Mouse (Mus musculus) E14TG2a.4 (cell line): ENCODE data around the gene Cdyl.

Source experiments
- H3K27me3 ChIP-seq: 2 replicates; pipeline ENCODE4 v1.6.1; 2014; ENCODE audit warnings: low read length, control low read depth; ENCODE audit not compliant: insufficient read depth
- H3K36me3 ChIP-seq: 2 replicates; pipeline ENCODE4 v1.6.1; 2014; ENCODE audit warnings: low read length, control low read depth; ENCODE audit not compliant: insufficient read depth
- H3K4me1 ChIP-seq: replicated peaks from 2 replicates; pipeline ENCODE4 v1.6.1; 2014; ENCODE audit warnings: low read depth, low read length, control low read depth
- H3K4me3 ChIP-seq: replicated peaks from 2 replicates; pipeline ENCODE4 v1.5.1; 2014; ENCODE audit warnings: mild to moderate bottlenecking, low read length
- H3K9me3 ChIP-seq: 2 replicates; pipeline ENCODE4 v1.6.1; 2014; ENCODE audit warnings: low read length, control low read depth
- CTCF ChIP-seq: conservative IDR thresholded peaks from 2 replicates; pipeline ENCODE4 v1.5.1; 2014; ENCODE audit warnings: low read length
- NANOG ChIP-seq: IDR thresholded peaks from 2 replicates; pipeline ENCODE4 v1.6.1; 2014; ENCODE audit warnings: borderline replicate concordance, low read length, mixed read lengths
- POU5F1 ChIP-seq: IDR thresholded peaks from 2 replicates; pipeline ENCODE4 v1.6.1; 2014; ENCODE audit warnings: low read length, borderline replicate concordance

The Cdyl gene

GRCm38 (mm10) chr13:35870659-35871058 is 211.0 kb downstream of the Cdyl start:
- H3K4me1 ChIP-seq, result peaks cover 51% of the 10 kb centered on the region
- no peaks in the 10 kb centered on the region for H3K9me3 ChIP-seq
- no peak overlapping the region for H3K4me3 ChIP-seq
- TF ChIP-seq NANOG, result no peak
- TF ChIP-seq POU5F1, result no peak
- TF ChIP-seq CTCF, result no peak
- no peaks in the 10 kb centered on the region for H3K27me3 ChIP-seq
- peaks cover 90% of the 10 kb centered on the region for H3K36me3 ChIP-seq

- no peak overlapping the region for H3K4me3 ChIP-seq
- TF ChIP-seq NANOG (no peak), CTCF (no peak), POU5F1 (no peak)
- H3K36me3 ChIP-seq, result peaks cover 85% of the 10 kb centered on the region
These were observed 211.5 kb downstream of the Cdyl start for GRCm38 (mm10) chr13:35871107-35871506.

GRCm38 (mm10) chr13:35875396-35875795 is 215.8 kb downstream of the Cdyl start:
- peaks cover 42% of the 10 kb centered on the region for H3K36me3 ChIP-seq
- no peak overlapping the region for H3K4me3 ChIP-seq
- H3K9me3 ChIP-seq, result no peaks in the 10 kb centered on the region
- TF ChIP-seq NANOG (no peak), POU5F1 (no peak), CTCF (no peak)
- peaks cover 25% of the 10 kb centered on the region for H3K4me1 ChIP-seq
- H3K27me3 ChIP-seq, result no peaks in the 10 kb centered on the region

More at GRCm38 (mm10) chr13:35871107-35871506, 211.5 kb downstream of the Cdyl start:
- H3K27me3 ChIP-seq, result no peaks in the 10 kb centered on the region
- H3K4me1 ChIP-seq, result peaks cover 51% of the 10 kb centered on the region
- no peaks in the 10 kb centered on the region for H3K9me3 ChIP-seq

- Histone ChIP-seq H3K4me3 (no peak overlapping the region), H3K4me1 (peaks cover 12% of the 10 kb centered on the region), H3K9me3 (no peaks in the 10 kb centered on the region), H3K27me3 (0 out of 2 replicates have a peak, but pooled peaks cover 3% of the 10 kb centered on the region), H3K36me3 (peaks cover 15% of the 10 kb centered on the region)
- TF ChIP-seq CTCF (no peak), POU5F1 (no peak), NANOG (no peak)
These were observed 218.6 kb downstream of the Cdyl start for GRCm38 (mm10) chr13:35878282-35878681.

- Histone ChIP-seq H3K4me1 (peaks cover 12% of the 10 kb centered on the region), H3K36me3 (peaks cover 8% of the 10 kb centered on the region), H3K9me3 (no peaks in the 10 kb centered on the region), H3K27me3 (0 out of 2 replicates have a peak, but pooled peaks cover 3% of the 10 kb centered on the region), H3K4me3 (no peak overlapping the region)
- TF ChIP-seq NANOG (no peak), CTCF (no peak), POU5F1 (no peak)
These were observed 219.4 kb downstream of the Cdyl start for GRCm38 (mm10) chr13:35879068-35879467.

GRCm38 (mm10) chr13:35879519-35879918 is 219.9 kb downstream of the Cdyl start:
- Histone ChIP-seq H3K4me3 (no peak overlapping the region), H3K9me3 (no peaks in the 10 kb centered on the region), H3K4me1 (peaks cover 10% of the 10 kb centered on the region), H3K27me3 (peaks cover 5% of the 10 kb centered on the region), H3K36me3 (peaks cover 3% of the 10 kb centered on the region)
- TF ChIP-seq POU5F1 (no peak), CTCF (no peak; the same call in 1 of the 2 replicates), NANOG (no peak)

- Histone ChIP-seq H3K9me3 (no peaks in the 10 kb centered on the region), H3K27me3 (peaks cover 13% of the 10 kb centered on the region), H3K4me1 (peaks cover 7% of the 10 kb centered on the region), H3K4me3 (no peak overlapping the region), H3K36me3 (no peaks in the 10 kb centered on the region)
- no peak for TF ChIP-seq CTCF
These were observed 221.0 kb downstream of the Cdyl start for GRCm38 (mm10) chr13:35880555-35881046.

- no peak for TF ChIP-seq POU5F1
- TF ChIP-seq CTCF, result peak; percentile 100
- no peak for TF ChIP-seq NANOG
- Histone ChIP-seq H3K9me3 (no peaks in the 10 kb centered on the region), H3K36me3 (no peaks in the 10 kb centered on the region)
These were observed 226.6 kb downstream of the Cdyl start for GRCm38 (mm10) chr13:35886121-35886725.

GRCm38 (mm10) chr13:35892866-35893265 is 233.2 kb downstream of the Cdyl start:
- Histone ChIP-seq H3K9me3 (no peaks in the 10 kb centered on the region), H3K27me3 (no peaks in the 10 kb centered on the region), H3K36me3 (peaks cover 38% of the 10 kb centered on the region), H3K4me3 (no peak overlapping the region), H3K4me1 (no peaks in the 10 kb centered on the region)
- TF ChIP-seq NANOG, result no peak
- no peak for TF ChIP-seq CTCF
- no peak for TF ChIP-seq POU5F1

More at GRCm38 (mm10) chr13:35886121-35886725, 226.6 kb downstream of the Cdyl start:
- Histone ChIP-seq H3K4me3 (no peak overlapping the region), H3K27me3 (peaks cover 13% of the 10 kb centered on the region), H3K4me1 (peaks cover 11% of the 10 kb centered on the region)
